Mouse (Mus musculus) kidney, adult 8-10 months (tissue): ENCODE data around the gene Shroom1.
"Not testable (repeated sequence)": the region's sequence is repeated elsewhere in the genome, so short reads cannot be mapped to it uniquely, and the experiment has no call there.

ENCODE experiments used
- DNase-seq, 2 experiments: peaks; one replicate each; pipeline ENCODE4 v3.0.0; 2022

The Shroom1 gene

GRCm38 (mm10) chr11:53456474-53457371 lies at the start of gene Shroom1, which contains the start of gene Gm10447:
Gene Shroom1, plus strand, starts transcription at chr11:53457205.
Gene Gm10447, minus strand, starts transcription at chr11:53457110.
- DNase-seq, result peak; percentile 52 to 61

- DNase-seq, result no peak
Measured at GRCm38 (mm10) chr11:53411738-53412137, 45.3 kb upstream of the Shroom1 start.

GRCm38 (mm10) chr11:53413871-53414270 lies 43.1 kb upstream of the Shroom1 start:
- DNase-seq, result no peak

GRCm38 (mm10) chr11:53418048-53418447 lies 39.0 kb upstream of the Shroom1 start:
- DNase-seq, result no peak

GRCm38 (mm10) chr11:53423036-53423435 lies 34.0 kb upstream of the Shroom1 start, which contains the start of gene Leap2:
Gene Leap2, minus strand, starts transcription at chr11:53423170.
- DNase-seq, result peak; percentile 38 to 43

GRCm38 (mm10) chr11:53424826-53425225 lies 32.2 kb upstream of the Shroom1 start:
- no peak for DNase-seq

- no peak for DNase-seq
Measured at GRCm38 (mm10) chr11:53425251-53425650, 31.8 kb upstream of the Shroom1 start.

GRCm38 (mm10) chr11:53425711-53426255 lies 31.2 kb upstream of the Shroom1 start:
- DNase-seq, result no peak

- DNase-seq, result not testable (repeated sequence)
Measured at GRCm38 (mm10) chr11:53426914-53427313, 30.1 kb upstream of the Shroom1 start.

GRCm38 (mm10) chr11:53427993-53428715 lies 28.9 kb upstream of the Shroom1 start:
- DNase-seq, result peak in 1 of 2 experiments; percentile 31

- DNase-seq, result no peak
Measured at GRCm38 (mm10) chr11:53428716-53429057, 28.3 kb upstream of the Shroom1 start.

GRCm38 (mm10) chr11:53429182-53429581 lies 27.8 kb upstream of the Shroom1 start:
- no peak for DNase-seq

- DNase-seq, result no peak
Measured at GRCm38 (mm10) chr11:53430300-53430669, 26.7 kb upstream of the Shroom1 start.

GRCm38 (mm10) chr11:53430670-53431346 lies 26.2 kb upstream of the Shroom1 start, which contains the start of the genes Uqcrq and Gdf9:
Gene Uqcrq, minus strand, starts transcription at chr11:53430831.
Gene Gdf9, plus strand, starts transcription at chr11:53431023.
- peak; percentile 100 for DNase-seq

- no peak for DNase-seq
Measured at GRCm38 (mm10) chr11:53431347-53432056, 25.5 kb upstream of the Shroom1 start.

GRCm38 (mm10) chr11:53433057-53433456 lies 23.9 kb upstream of the Shroom1 start:
- no peak for DNase-seq

GRCm38 (mm10) chr11:53435504-53435903 lies 21.5 kb upstream of the Shroom1 start:
- no peak for DNase-seq

GRCm38 (mm10) chr11:53436338-53436737 lies 20.7 kb upstream of the Shroom1 start:
- DNase-seq, result no peak

GRCm38 (mm10) chr11:53441921-53442320 lies 15.1 kb upstream of the Shroom1 start:
- DNase-seq, result no peak

GRCm38 (mm10) chr11:53443861-53444260 lies 13.1 kb upstream of the Shroom1 start:
- peak in 1 of 2 experiments; percentile 61 for DNase-seq

- no peak for DNase-seq
Measured at GRCm38 (mm10) chr11:53445562-53445961, 11.4 kb upstream of the Shroom1 start.

- no peak for DNase-seq
Measured at GRCm38 (mm10) chr11:53446183-53446582, 10.8 kb upstream of the Shroom1 start.
